Mouse (Mus musculus): ENCODE data around the gene Scgb2b11. TPM values are rescaled to one million over a fixed set of nuclear protein-coding genes. Genes with fewer than 3 reads are reported as not detected.

Scgb2b11 gene
- polyA plus RNA-seq (2012; rRNA removed) = not detected in 2 replicates

GRCm38 (mm10) chr7:32211045-32211444 lies at the start of gene Scgb2b11:
Gene Scgb2b11, minus strand, starts transcription at chr7:32211145.

GRCm38 (mm10) chr7:32222540-32222939 lies 11.6 kb upstream of the Scgb2b11 start, which contains the start of gene Scgb1b11:
Gene Scgb1b11, plus strand, starts transcription at chr7:32222840.

Other genes with a start within 250 kb of the Scgb2b11 start
- not detected in 2 replicates for gene Scgb1b10, start 110.3 kb downstream of the Scgb2b11 start, polyA plus RNA-seq (2012; rRNA removed)
- gene Scgb1b11, start 11.7 kb upstream of the Scgb2b11 start, polyA plus RNA-seq (2012; rRNA removed) = not detected in 2 replicates
- gene Scgb2b12, start 116.1 kb upstream of the Scgb2b11 start, polyA plus RNA-seq (2012; rRNA removed) = not detected in 2 replicates
- not detected in 2 replicates for gene Scgb1b12, start 123.0 kb upstream of the Scgb2b11 start, polyA plus RNA-seq (2012; rRNA removed)
- gene Scgb1b29, start 230.4 kb upstream of the Scgb2b11 start, polyA plus RNA-seq (2012; rRNA removed) = not detected in 2 replicates